Mouse (Mus musculus) heart, postnatal 25 days (tissue): ENCODE measurements around the gene Vmn2r3. TPM values are rescaled to one million over a fixed set of nuclear protein-coding genes. Genes with fewer than 3 reads are reported as not detected.
"Not testable (repeated sequence)": the region's sequence is repeated elsewhere in the genome, so short reads cannot be mapped to it uniquely, and the experiment has no call there.

Experiments used
- DNase-seq: peaks from one replicate; pipeline ENCODE4 v3.0.0; 2022; ENCODE audit warnings: low spot score
- intact Hi-C: fragments of 180-260 bp; cut with DNase I; formaldehyde crosslinking; loops from one replicate; pipeline ENCODE4 v1.15.1; 2025
- total RNA-seq, 2 experiments: library from RNA; stranded (reverse); gene quantifications; 2 replicates each; pipeline ENCODE4 v1.2.3; 2021

Vmn2r3 gene
- not detected for total RNA-seq

DNA sequence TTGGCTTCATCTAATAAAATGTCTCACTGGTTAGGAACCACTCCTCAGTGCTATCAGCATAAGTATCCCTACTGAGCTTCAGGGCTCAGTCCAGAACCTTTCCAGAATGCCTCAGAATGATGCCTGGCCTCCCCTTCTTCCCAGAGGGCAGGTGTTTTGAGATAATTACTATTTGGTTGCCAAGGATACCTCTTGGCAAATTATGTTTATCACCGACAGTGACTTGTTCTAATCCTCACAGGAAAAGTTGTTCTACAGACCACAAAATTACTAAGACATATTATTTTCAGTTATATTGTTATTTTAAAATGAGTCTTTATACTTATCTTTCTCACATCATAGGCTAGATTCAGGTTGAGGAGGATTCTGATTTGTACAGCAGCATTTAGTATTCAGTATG is at the start of gene Vmn2r3:
Gene Vmn2r3, minus strand, starts transcription at position 101 of the 400 bp plus-strand sequence.
- intact Hi-C loops: no loop called here
- DNase-seq: no peak

DNA sequence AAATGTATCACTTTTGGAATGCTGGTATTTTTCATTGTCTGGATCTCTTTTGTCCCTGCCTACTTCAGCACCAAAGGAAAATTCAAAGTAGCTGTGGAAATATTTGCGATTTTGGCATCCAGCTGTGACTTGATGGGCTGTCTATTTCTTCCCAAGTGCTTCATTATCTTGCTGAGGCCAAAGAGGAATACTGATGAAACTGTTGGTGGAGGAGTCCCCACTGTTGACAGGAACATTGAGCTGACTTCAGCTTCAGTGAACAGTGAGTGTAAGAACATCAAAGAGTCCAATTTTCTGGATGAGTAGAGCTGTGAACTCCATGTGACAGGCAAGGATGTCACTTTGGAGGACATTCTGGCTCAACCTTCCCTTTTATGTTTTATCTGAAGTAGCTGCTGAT is 43.0 kb upstream of the Vmn2r3 start:
- intact Hi-C loops: no loop called here
- DNase-seq: no peak

DNA sequence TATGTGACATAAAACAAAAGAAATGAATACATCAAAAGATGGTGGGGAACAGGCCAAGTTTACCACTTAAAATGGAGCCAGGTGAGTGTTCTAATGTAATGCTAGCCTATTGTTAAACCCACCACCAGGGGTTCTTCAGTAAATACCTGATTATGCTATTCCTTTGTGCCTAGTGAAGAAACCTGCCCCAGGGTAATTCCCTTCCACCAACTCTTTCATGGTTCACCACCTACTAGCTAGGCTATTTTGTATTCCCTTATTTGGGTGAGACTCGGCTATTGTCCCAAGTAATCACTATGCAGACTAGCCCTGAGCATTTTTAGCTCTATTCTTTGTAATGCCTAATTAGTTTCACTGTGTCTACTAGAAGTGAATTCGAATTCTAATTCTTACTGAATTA is 32.3 kb upstream of the Vmn2r3 start:
- intact Hi-C loops: no loop called here
- DNase-seq: no peak

DNA sequence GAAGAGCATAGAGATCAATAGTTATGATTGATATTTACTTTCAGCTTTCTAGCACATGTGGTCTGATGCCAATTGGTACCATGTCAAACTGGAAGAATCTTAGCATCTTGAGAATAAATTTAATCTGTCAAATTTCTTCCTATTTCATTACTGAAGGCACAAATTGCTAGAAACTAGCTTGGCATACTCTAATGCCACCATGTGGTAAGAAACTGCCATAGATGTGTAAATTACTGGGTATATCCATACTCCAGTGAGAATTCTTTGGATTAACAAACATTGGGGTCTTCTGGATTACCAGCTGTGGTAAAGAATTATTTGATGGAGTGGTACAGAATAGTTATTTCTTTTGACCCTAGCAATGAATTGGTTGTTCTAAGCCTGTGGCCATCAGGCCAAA is 17.3 kb upstream of the Vmn2r3 start:
- DNase-seq: no peak
- intact Hi-C loops: loop anchor here (2.0 kb wide), 1 partner anchor 268 kb away; no protein-coding TSS in a partner anchor

DNA sequence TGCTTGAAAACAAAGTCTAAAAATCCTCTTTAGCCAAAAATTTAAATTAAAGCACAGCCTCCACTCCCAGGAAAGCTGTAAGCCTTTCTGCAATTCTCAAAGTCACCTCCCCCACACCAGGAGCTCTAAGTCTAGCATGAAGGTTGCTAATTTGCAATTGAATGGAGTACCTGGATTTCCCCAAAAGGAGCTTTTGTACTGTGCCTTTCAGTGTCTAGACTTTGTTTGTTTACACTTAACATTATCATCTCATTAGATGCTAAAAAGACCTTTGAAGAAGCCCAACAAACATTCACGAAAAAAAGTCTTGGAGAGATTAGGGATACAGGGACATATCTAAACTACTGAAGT is 23.8 kb downstream of the Vmn2r3 start:
- no peak for DNase-seq
- intact Hi-C loops: no loop called here

DNA sequence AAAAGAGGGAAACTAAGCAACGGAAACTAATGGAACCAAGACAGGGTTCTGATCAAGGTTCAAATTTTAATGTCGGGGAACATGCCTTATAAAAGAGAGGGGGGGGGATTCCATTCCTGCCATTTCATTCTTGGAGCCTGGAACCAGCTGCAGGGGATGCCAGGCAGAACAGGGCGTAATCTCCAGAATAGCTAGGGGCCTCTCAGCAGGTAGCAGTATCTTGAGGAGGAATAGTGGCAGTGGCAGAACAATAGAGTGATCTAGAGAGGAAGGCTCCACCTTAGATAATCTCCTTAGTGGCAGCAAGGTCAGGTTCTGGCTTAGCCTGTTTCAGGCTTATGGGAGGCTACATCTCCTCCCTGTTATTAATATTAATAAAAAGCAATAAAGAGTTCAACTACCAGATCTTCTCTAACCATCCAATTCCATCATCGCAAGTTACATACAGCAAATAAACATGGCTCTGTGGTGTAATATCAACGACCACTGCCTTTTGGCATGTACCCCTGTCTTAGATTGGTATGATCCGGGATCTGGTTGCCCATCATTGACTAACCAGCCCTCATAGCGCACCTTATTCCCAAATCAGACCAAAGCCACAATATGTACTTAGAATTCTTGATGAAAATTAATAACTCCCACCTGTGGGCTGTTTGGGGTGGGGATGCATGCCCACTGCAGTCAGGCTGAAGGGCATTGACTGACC is 24.3 kb downstream of the Vmn2r3 start:
- DNase-seq, intact Hi-C loops: not testable (repeated sequence)

DNA sequence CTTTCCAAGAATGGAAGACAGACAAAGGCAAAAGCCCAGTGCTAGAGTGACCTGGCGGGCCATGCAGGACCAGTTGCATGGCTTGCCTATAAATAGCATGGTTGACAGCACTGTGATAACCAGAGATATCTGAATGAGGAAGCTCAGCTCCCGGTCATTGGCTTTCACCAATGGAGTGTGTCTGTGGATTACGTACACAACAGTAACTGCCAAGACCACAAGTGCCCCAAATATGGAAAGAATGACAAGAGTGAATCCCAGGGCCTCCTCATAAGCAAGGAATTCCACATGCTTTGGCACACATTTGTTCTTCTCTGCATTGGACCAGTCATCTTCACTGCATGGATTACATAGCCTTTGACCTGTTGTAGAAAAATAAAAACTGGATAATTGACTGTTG is 29.9 kb downstream of the Vmn2r3 start:
- intact Hi-C loops: no loop called here
- no peak for DNase-seq

DNA sequence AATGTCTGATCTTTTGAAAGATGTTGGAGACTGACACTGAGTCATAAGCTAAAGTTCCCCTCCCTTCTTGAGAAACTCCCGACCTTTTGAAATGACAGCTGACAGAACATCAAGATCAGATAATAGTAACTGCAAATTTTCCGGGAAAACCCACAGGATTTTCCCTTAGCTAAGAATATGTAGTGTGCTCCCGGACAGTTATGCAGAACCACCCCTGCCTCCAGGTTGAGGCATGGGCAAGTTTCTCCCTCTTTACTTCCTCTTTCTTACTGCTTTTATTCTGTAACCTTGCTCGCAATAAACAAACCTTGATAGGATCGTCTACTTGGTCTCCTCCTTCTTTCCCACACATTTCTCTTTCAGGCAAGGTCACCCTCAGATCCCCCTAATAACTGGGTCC is 37.9 kb downstream of the Vmn2r3 start:
- DNase-seq: no peak
- intact Hi-C loops: no loop called here

DNA sequence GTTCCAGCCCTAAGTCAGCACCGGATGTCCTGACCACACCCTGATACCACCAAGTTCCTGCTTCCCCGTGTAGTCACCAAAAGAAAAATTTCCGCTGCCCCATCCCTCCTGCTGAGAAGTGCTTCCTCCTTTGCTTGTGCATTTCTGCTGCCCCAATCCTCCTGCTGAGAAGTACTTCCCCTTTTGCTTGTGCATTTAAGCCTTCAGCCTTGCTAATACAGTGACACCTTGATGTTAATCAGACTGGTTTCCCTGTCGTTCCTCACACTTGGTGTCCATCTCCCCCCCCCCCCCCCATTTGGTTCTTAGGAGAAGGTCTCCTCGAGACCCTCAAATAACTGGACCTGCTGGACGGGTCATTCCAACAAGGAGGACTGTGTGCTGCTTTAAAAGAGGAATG is 39.0 kb downstream of the Vmn2r3 start:
- intact Hi-C loops, DNase-seq: not testable (repeated sequence)

DNA sequence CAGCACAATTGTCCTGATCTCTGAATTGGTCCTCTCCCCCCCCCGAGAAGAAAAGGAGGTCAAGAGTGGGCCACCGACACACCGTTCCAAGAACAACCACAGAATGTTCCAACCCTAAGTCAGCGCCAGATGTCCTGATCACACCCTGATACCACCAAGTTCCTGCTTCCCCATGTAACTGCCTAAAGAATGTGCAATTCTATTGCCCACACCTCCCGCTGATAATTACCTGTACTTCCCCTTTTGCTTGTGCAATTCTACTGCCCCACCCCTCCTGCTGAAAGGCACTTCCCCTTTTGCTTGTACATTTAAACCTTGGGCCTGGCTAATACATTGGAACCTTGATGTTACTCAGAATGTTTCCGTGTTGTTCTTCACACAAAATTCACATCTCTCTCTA is 54.0 kb downstream of the Vmn2r3 start:
- intact Hi-C loops, DNase-seq: not testable (repeated sequence)

DNA sequence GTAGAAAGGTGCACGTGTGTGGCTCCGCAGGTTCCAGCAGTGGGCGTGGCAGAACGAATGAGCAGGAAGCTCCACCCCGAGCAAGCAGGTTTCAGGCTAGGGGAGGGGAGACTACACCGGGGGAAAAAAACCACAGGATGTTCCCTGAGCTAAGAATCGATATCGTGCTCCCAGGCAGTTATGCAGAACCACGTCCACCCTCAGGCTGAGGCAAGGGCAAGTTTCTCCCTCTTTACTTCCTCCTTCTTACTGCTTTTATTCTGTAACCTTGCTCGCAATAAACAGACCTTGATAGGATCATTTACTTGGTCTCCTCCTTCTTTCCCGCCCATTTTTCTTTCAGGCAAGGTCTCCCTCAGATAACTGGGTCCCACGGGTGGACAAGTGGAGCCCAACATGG is 55.9 kb downstream of the Vmn2r3 start:
- DNase-seq, intact Hi-C loops: not testable (repeated sequence)

DNA sequence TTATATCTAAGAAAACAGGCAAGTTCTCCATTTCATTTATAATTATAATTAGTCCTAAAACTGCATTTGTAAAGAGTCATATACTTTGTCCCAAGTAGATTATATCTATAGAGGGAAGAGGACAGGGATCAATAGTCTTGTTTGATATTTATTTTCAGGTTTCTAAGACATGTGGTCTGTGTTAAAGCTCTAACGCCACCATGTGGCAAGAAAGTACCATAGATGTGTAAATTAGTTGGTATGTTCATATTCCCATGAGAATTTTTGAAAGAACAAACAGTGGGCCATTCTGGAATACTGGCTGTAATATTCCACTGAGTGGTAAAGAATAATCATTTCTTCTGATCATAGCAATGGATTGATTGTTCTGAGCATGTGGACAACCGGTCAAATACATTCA is 62.3 kb downstream of the Vmn2r3 start:
- DNase-seq: no peak
- intact Hi-C loops: no loop called here

Other genes with a start within 250 kb of the Vmn2r3 start
- gene Vmn2r1, start 208.2 kb downstream of the Vmn2r3 start, total RNA-seq: not detected
- gene Vmn2r2, start 147.8 kb downstream of the Vmn2r3 start, total RNA-seq: not detected
- gene Vmn2r4, start 125.7 kb upstream of the Vmn2r3 start, total RNA-seq: not detected
- gene Vmn2r5, start 220.1 kb upstream of the Vmn2r3 start, total RNA-seq: not detected